Mouse (Mus musculus) olfactory bulb, adult 2 months (tissue): Measurements from ENCODE around the gene Ankra2.

Experiments
- CTCF ChIP-seq: fragments of 200-500 bp; IDR thresholded peaks from 2 replicates; pipeline ENCODE4 v1.5.1; 2012; ENCODE audit warnings: low read depth, mild to moderate bottlenecking, low read length, moderate library complexity; ENCODE audit not compliant: insufficient read depth
- POLR2A ChIP-seq: fragments of 200-500 bp; IDR thresholded peaks from 2 replicates; pipeline ENCODE4 v1.6.1; 2012; ENCODE audit warnings: mild to moderate bottlenecking, low read depth, low read length, moderate library complexity; ENCODE audit not compliant: insufficient read depth

- no peak for TF ChIP-seq POLR2A
- no peak for TF ChIP-seq CTCF
These were observed 45.9 kb downstream of the Ankra2 start for GRCm38 (mm10) chr13:98308724-98309123.
